Mouse (Mus musculus) ZHBTc4 (cell line): ENCODE results near the gene Lrcol1.

Experiments
- DNase-seq: peaks from one replicate; pipeline ENCODE4 v3.0.0-alpha.2; 2011; ENCODE audit warnings: low read depth, low spot score

Lrcol1 gene

DNA sequence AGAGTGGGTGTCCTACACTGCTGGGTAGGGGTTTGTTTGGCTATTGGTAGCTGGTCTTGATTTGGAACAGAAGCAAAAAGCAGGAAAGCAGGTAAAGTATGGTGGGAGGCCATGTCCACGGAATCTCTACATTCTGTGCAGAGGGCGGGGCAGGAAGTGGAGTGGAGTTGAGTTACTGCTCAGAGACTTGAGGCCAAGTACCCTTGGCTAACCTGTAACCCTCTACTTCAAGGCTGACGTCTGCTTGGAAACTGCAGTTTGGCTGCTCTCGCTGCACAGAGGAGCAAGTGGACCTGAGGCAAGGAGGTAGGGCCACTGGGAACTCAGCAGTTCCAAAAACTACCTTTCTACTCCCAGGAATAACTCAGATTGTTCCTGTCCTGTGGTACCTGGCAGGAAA lies at the start of gene Lrcol1:
TSS of gene Lrcol1 (plus strand) at position 207 of the 400 bp plus-strand sequence.
- DNase-seq: peak; percentile 37

DNA sequence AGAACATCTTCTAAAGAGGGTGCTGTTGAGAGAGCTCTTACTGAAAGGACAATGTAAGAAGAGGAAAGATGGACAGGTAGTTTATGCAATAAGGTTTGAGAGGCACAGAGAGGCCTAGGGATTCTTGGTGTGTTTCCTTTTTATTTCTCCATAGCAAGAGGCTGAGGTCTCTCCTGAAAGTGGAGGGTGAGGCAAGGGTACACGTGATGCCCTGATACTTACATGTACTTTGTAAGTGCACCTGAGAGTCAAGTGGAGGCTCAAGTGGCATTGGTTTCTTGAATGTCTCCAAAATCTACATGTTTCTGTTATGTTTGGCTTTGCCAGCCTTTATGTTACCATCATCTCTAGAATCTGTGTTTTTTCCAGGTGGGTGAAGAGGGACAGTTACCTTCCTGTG lies 47.9 kb upstream of the Lrcol1 start:
- DNase-seq: no peak

DNA sequence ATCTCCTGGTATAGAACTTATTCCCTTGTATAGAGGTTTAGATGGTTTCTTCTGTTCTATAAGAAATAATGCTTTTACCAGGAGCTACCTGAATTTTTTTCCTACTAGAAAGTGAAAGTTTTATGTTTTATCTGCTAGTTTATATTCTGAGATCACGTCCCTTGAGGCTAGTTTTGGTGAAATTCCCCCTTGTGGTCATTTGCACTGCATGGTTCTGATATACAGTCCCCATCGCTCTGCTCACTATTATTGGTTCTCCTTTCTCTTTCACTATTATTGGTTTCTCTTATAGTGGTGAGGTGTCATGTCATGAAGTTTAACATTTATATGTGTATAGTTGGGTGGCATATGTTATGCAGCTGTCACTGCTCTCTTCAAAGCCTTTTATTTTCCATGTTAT lies 43.9 kb upstream of the Lrcol1 start:
- DNase-seq: no peak

DNA sequence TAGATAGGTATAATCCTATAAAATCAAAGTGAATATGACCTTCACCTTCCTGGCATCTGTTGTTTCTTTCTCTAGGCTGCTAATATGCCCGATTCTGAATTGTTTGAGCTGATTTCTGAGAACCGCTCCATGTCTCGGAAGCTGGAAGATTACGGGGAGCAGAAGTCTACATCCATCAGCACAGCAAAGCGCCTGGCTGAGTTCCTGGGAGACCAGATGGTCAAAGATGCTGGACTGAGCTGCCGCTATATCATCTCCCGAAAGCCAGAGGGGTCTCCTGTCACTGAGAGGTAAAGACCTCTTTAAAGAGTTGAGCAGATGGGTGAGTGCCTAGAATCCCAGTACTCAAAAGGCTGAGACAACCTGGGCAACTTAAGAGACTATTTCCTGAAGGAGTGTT lies 35.7 kb upstream of the Lrcol1 start:
- DNase-seq: no peak

DNA sequence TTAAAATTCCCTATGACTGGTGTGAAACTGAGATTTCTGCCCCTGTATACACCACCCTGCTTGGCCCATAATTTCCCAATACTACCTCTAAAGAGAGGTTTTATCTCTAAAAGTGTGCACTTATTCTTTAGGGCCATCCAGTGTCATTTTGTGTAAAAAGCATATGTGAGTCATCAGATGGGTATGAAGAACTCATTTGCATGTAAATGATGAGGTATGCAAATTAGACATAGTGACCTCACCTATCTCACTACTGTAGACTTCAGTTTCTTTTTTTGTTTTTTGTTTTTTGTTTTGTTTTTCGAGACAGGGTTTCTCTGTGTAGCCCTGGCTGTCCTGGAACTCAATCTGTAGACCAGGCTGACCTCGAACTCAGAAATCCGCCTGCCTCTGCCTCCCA lies 31.4 kb upstream of the Lrcol1 start:
- DNase-seq: no peak

DNA sequence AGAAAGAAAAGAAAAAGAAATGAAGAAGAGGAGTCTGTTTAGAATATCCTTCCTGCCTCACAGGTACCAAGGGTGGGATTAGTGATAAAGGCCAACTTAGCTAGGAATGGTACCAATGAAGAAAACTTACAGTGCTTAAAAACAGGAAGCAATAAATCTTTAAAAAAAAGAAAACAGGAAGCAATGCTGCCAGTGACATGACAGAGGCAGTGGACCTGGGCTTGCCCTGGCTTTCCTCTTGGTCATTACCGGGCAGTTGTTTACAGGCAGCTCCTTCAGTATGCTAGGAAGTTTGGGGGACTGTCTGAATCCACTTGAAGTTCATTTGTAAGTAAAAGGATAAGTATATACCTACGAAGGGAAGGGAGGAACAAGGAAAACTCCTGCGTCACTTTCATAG lies 14.0 kb upstream of the Lrcol1 start:
- DNase-seq: no peak

DNA sequence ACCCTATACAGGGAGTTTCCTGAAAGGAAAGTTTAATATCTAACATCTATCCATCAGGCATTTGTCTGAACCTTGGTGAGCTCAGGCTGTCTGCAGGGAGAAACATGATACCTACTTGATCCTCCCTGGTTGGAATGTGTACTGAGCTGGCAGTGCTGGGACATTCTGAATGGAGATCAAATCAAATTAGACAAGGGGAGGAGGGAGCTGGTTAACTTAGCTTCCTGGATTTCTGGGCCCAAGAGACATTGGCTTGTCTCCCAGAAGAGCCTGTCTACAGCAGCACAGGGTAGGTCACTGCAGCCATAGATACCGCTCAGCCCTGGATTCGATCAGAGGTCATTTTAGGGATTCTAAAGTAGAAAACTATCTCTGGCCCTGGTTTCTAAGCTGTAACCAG lies 5.7 kb upstream of the Lrcol1 start:
- no peak for DNase-seq

DNA sequence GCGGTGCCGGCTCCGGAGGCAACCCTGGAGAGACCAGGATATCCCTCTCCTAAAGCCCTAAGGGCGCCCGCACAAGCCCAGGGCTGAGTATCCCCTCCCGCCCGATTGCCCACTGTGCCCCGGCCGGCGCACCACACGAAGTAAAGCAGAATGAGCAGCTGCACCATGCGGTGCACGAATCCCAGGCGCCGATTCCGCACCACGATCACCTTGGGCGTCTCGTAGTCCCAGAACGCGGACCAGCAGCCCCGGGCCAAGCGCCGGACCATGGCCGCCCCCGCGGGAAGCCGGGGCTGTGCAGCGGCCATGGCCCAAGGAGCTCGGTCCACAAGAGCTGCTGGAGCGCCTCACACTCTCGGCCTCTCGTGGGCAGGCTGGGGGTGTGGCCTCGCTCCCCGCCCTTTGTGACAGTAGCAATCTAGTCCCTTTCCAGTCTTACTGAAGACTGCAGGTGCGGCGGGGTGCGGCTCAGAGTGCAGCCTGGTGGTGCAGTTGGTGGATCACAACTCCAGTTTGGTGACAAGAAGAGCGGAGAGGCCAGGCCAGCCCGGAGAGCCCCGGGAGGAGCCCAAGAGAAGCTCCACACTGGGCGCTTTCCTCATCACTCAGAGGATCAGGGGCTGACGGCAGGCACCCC lies 1.8 kb upstream of the Lrcol1 start, which contains the start of gene P2rx2:
TSS of gene P2rx2 (minus strand) at position 565 of the 637 bp plus-strand sequence.
- peak; percentile 87 for DNase-seq

DNA sequence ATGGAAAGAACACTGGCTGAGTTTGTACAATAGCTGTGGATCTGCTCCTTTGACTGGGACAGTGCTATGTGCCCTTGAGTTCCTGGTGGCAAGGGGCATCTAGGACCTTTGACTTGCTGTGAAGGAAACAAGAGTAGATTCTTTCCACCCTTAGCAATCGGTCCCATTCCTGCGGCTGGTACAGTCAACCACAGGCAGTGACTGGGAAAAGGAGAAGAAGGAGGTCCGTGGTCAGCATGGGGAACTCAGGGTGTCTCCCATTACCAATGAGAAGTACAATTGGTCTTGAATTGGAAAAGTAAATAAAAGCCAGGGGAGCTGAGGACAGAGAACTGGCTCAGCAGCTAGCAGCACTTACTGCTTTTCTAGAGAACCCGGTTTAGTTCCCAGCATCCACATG lies 1.0 kb downstream of the Lrcol1 start:
- no peak for DNase-seq

DNA sequence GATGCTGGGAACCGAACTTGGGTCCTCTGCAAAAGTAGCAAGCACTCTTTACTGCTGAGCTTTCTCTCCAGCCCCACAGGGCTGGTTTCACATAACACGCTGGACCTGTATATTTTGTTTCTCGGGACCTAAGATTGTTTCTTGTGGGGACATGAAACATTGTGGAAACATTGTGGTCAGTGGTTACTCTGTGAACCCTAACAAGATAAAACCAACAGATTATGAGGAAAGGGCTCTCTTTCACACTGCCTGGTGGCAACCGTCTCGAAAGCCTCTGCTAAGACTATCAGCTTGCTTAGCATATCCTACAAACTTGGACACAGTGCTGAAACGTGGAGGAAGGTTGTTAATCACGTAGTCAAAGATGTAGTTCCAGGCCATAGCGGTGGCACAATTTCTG lies 2.5 kb downstream of the Lrcol1 start:
- no peak for DNase-seq

DNA sequence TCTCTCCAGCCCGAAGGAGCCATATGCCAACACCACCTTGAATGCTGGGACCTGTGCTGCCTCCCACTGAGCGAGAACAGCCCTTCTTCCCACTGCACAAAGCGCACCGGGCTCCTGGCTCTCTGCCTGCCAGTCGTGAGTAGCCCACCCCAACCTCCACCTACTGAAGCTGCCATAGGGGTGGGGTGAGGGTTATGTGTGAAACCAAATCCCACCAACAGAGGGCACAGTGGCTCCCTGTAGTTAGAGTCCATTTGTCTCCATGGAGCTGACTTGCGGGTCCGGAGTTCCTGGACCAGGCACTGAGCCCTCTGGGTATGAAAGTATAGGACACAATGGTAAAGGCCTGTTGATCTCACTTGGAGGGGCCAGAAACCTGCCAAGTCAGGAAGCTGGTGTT lies 10.2 kb downstream of the Lrcol1 start:
- DNase-seq: peak; percentile 86

DNA sequence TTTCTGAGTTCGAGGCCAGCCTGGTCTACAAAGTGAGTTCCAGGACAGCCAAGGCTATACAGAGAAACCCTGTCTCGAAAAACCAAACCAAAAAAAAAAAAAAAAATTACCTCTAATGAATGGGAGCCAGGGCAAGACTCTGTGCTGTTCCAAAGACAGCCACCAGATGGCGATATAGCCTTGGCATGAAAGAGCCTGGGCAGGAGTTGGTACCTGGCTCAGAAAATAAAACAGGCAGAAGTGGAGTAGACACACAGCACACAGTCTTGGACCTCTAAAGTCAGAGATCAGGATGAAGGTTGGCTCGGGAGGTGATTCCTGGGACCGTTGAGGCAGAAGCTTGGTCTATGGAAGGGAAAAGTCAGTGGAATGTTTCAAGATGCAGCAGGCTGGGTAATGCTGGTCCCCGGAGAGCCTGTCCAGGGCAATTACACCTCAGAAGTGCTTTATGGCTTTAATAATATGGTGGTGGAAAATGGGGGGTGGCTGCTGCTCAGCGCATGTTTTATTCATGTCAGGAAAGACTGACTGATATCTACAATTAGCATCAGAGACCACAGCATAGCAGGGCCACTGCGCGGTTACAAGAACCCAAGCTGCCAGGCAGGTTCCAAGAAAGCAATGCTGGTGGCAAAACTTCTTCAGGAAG lies 13.1 kb downstream of the Lrcol1 start:
- peak; percentile 88 for DNase-seq

DNA sequence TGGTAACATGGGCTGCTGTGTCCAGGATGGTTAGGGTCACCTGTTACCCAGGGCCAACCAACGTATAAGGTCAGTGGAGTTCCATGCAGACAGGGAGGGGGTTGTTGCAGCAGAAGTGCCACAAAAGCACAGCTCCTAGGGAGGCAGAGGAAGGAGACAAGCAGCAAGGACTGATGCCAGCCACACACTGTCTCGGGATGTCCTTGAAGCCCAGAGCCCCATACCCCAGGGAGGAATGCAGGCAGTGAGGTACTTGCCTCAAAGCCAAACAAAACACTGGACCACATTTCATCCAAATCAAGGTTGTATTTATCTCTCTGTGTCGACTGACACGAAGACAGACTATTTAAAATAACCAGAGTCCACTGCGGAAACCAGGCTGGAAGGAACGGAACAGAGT lies 16.9 kb downstream of the Lrcol1 start:
- no peak for DNase-seq

DNA sequence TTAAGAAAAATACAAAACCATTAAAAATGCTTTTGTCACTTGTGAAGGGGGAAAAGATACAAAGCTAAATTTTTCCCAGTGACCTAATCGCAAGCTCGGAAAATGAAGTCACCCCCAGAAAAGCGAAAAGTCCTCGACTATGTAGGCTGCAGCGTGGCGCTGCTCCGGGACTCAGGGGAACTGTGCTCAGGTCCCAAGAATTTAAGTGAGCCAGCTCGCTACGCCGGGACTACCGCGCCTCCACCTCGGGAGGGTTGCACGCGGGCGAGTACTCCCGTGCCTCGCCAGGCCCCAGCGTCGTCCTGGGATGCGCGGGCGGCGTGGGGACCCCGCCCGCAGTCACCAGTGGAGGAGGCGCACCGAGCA lies 18.3 kb downstream of the Lrcol1 start:
- DNase-seq: no peak

DNA sequence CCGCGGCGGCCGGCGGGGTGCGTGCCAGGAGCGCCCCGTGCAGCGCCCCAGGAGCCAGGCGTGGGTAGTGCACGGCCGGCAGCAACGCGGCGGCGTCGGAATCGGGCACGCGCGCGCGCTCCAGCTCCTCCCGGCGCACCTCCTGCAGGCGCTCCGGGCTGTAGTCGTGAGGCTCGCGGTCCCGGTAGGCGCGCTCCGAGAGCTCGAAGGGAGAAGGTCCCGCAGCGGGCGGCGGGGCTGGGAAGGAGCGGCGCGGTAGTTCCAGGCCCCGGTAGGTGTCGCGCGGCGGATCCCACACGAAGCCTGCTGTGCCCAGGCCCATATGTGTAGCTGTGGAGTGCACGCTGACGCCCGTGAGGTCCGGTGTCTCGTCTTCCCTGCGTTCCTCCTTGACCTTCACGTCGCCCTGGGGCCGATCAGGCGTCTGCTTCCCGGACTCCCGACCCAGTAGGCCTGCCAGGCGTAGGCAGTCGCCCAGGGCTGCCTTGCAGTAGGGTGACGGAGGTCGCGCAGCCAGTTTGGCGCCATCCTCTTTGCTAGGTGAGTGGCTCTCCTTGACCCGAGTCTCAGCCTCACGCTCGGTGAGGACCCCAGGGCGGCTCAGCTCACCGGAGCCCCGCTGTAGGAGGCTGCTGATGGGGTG lies 18.8 kb downstream of the Lrcol1 start:
- DNase-seq: peak; percentile 91

DNA sequence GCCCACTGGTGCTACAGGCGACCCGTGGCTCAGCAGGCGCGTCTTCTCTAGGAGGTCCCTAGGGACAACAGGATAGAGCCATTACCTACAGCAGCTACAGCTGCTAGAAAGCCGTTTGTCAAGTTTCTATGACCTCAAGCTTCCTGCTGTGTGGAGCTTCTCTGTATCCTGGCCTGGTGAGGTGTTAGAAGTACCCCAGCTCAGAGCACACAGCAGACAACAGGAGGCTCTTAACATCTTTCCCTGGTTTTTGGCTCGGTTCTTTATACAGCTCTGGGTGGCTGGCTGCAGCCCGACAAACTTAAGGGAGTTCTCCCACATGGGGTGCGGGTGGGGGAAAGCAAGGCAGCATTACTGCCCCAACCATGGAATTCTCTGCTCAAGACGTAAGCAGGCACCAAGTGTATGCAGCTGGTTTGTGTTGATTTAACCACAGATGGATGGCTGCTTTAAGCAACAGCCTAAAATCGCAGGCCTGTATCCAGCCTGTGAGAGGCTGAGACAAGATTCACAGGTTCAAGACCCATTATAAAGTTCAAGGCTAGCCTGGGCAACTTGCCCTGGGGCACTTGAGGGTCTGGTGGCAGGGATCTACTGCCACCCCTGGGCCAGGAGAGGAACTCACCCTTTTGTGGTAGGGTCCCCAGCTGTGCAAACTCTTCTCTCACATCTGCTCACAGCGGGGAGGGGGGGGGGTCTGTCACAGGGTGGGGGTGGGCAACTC lies 19.5 kb downstream of the Lrcol1 start:
- peak; percentile 76 for DNase-seq

DNA sequence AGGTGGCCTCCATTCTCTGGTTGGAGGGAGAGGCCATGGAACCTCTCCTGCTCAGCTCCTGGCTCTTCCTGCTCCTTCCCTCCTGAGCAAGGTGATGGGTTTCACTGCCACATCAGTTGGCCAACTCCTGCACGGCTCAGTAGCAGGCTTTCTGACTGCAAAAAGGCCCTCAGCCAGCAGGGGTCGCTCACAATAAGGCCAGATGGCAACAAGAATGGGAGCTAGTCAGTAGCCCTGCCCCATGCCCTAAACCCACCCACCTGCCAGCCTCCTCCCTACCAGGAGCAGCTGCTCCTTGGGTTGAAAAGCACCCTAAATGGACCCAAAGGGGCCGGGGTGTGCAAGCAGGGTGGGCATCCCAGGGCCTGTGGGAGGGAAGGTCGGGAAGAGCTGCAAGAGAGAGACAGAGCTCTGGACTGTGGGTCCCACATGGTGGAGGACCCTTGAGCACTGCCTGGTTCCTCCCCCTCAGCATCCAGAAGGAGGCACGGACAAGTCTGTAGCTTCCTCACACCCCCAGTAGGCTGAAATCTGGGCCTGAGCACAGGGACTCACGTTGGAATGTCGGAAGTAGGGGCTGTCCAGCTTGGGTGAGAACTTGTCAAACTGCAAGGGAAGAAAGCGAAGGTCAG lies 32.4 kb downstream of the Lrcol1 start:
- DNase-seq: peak; percentile 90

DNA sequence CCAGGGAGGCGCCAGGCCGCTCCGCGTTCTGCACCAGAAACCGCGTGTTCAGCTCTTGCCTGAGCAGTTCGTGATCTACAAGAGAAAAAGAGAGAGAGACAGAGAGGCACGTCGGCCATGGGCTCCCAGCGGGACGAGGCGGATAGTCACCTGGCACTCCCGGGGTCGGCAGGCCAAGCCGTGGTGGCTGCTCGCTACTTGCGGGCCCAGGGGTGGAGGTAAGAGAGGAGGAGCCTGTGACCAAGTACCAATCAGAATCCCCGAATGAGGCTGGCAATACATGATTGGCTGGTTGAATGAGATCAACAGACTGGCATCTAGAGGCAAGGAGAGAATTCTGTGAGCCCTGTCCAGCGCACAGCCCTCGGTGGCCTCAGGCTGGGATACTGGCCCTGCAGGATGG lies 33.7 kb downstream of the Lrcol1 start:
- peak; percentile 85 for DNase-seq

DNA sequence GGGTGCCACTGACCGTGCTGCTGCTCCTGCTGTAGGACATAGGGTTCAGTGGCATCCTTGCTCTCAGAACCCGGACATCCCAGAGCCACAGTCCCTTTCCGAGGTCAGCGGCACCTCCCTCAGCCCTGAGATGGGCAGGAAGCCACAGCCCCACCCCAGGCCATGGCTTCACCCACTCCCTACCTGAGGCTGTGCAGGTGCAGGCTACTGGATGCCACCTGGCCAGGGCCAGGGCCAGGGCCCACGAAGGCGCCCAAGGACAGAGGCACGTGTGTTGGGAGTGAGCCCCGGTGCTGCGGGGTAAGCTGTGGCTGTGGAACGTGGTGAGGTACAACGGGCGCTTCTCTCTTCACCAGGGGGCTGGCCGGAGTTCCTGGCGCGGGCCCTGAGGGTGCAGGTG lies 34.6 kb downstream of the Lrcol1 start:
- no peak for DNase-seq

DNA sequence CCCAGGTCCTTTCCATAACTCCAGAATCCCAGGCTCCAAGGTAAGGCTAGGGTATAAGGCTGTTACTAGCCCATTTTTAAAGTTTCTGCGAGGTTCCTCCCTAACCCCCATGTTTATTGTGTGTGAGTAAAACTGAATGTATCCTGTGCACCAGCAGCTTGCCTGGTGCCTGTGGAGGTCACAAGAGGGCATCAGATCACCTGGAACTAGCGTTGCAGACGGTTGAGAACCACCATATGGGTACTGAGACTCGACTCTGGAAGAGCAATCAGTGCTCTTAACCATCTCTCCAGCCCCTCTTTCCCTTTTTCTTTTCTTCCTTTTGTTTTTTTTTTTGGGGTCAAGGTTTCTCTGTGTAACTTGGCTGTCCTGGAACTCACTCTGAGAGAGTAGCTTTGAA lies 35.3 kb downstream of the Lrcol1 start:
- no peak for DNase-seq

DNA sequence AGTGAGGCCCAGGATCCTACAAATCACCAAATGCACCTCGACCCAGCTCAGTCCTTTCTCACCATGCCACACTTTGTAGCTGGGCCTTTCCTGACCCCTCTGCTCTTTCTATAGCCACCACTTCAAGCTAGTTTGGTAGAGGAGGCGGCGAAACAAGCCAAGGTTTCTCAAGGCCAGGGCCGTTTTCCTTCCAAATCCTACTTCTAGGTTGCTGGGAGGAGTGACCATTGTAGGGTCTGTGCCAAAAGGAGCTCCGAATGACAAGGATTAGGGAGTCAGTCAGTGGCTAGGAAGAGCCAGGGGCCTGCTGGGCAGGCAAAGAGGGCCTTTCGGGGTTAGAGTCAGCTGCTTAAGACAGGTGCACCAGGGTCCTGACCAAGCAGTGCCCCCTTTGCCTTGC lies 40.0 kb downstream of the Lrcol1 start:
- DNase-seq: no peak

DNA sequence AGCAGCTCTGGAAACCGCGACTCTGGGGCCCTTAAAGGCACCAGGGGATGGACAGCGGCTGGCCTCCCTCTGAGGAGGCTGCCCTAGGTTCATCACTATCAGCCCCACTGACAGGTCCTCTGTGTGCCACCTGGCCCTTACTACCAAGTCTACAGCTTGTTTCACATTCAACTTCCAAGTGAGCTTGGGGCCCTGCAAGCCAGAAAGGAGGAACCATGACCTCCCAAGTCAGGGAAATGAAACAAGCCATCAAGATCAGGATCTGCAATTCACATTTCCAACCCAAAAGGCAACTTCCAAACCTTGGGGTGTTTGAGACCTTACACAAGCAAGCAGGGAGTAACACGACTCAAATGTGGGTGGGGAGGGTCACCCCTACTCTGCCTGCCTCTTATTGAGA lies 40.7 kb downstream of the Lrcol1 start:
- DNase-seq: no peak
